Mouse (Mus musculus): ENCODE data around the gene Skap1. TPM values are rescaled to one million over a fixed set of nuclear protein-coding genes. Genes with fewer than 3 reads are reported as not detected.
A peak's percentile ranks its signal among the peaks of the same experiment; 100 is the strongest.
"Not testable (repeated sequence)": the region's sequence is repeated elsewhere in the genome, so short reads cannot be mapped to it uniquely, and the experiment has no call there.

Gene Skap1
- total RNA-seq, 2 experiments from 2014 or later: 0.76 to 6.2 TPM

GRCm38 (mm10) chr11:96771274-96771975 lies 307.0 kb downstream of the Skap1 start:
- intact Hi-C loops (cut with DNase I): no loop called here
- no peak for DNase-seq

- intact Hi-C loops (cut with DNase I): no loop called here
- no peak for DNase-seq
These were observed 308.0 kb downstream of the Skap1 start for GRCm38 (mm10) chr11:96772413-96772812.

- DNase-seq: no peak
- intact Hi-C loops (cut with DNase I): no loop called here
These were observed 310.1 kb downstream of the Skap1 start for GRCm38 (mm10) chr11:96774536-96774935.

GRCm38 (mm10) chr11:96775063-96775462 lies 310.7 kb downstream of the Skap1 start:
- no peak for DNase-seq
- intact Hi-C loops (cut with DNase I): loop anchor here (5.0 kb wide), 2 partner anchors 87 to 137 kb away; no protein-coding TSS in a partner anchor

- intact Hi-C loops (cut with DNase I): loop anchor here (5.0 kb wide), 2 partner anchors 87 to 137 kb away; no protein-coding TSS in a partner anchor
- no peak for DNase-seq
These were observed 311.3 kb downstream of the Skap1 start for GRCm38 (mm10) chr11:96775665-96776064.

- intact Hi-C loops (cut with DNase I): loop anchor here (5.0 kb wide), 2 partner anchors 86 to 136 kb away; no protein-coding TSS in a partner anchor
- DNase-seq: no peak
These were observed 311.7 kb downstream of the Skap1 start for GRCm38 (mm10) chr11:96776068-96776467.

GRCm38 (mm10) chr11:96776968-96777962 lies 312.9 kb downstream of the Skap1 start, which contains the start of gene Snx11:
Snx11 (minus strand) TSS chr11:96777559.
- intact Hi-C loops (cut with DNase I): loop anchor here (5.0 kb wide), 2 partner anchors 85 to 135 kb away; no protein-coding TSS in a partner anchor

GRCm38 (mm10) chr11:96778061-96778627 lies 313.8 kb downstream of the Skap1 start:
- DNase-seq: not testable (repeated sequence)
- intact Hi-C loops (cut with DNase I): loop anchor here (5.0 kb wide), 2 partner anchors 84 to 134 kb away; no protein-coding TSS in a partner anchor

More at GRCm38 (mm10) chr11:96776968-96777962, 312.9 kb downstream of the Skap1 start, which contains the start of gene Snx11:
- DNase-seq: peak; percentile 100

- intact Hi-C loops (cut with DNase I): no loop called here
- no peak for DNase-seq
These were observed 315.9 kb downstream of the Skap1 start for GRCm38 (mm10) chr11:96780306-96780705.

GRCm38 (mm10) chr11:96781425-96781824 lies 317.0 kb downstream of the Skap1 start:
- intact Hi-C loops (cut with DNase I): no loop called here

GRCm38 (mm10) chr11:96784847-96785246 lies 320.5 kb downstream of the Skap1 start:
- intact Hi-C loops (cut with DNase I): not testable (repeated sequence)
- DNase-seq: peak; percentile 64 to 78

More at GRCm38 (mm10) chr11:96781425-96781824, 317.0 kb downstream of the Skap1 start:
- DNase-seq: no peak

GRCm38 (mm10) chr11:96786731-96787450 lies 322.5 kb downstream of the Skap1 start:
- no peak for DNase-seq
- intact Hi-C loops (cut with DNase I): no loop called here

- intact Hi-C loops (cut with DNase I): no loop called here
- DNase-seq: peak; percentile 91 to 92
These were observed 324.7 kb downstream of the Skap1 start, which contains the start of gene Cbx1 for GRCm38 (mm10) chr11:96788871-96789795. Cbx1 (plus strand) TSS chr11:96789127.

GRCm38 (mm10) chr11:96789990-96790389 lies 325.6 kb downstream of the Skap1 start:
- no peak for DNase-seq

GRCm38 (mm10) chr11:96790681-96791080 lies 326.3 kb downstream of the Skap1 start:
- no peak for DNase-seq
- intact Hi-C loops (cut with DNase I): no loop called here

More at GRCm38 (mm10) chr11:96789990-96790389, 325.6 kb downstream of the Skap1 start:
- intact Hi-C loops (cut with DNase I): no loop called here

- intact Hi-C loops (cut with DNase I): loop anchor here (2.0 kb wide), 1 partner anchor 35 kb away; no protein-coding TSS in a partner anchor
- DNase-seq: no peak
These were observed 331.1 kb downstream of the Skap1 start for GRCm38 (mm10) chr11:96795491-96795890.

GRCm38 (mm10) chr11:96796081-96796480 lies 331.7 kb downstream of the Skap1 start:
- no peak for DNase-seq
- intact Hi-C loops (cut with DNase I): no loop called here

GRCm38 (mm10) chr11:96796586-96796985 lies 332.2 kb downstream of the Skap1 start:
- intact Hi-C loops (cut with DNase I): no loop called here
- DNase-seq: no peak
